Mouse (Mus musculus) left cerebral cortex, adult 11 months (tissue): Measurements from ENCODE around the gene Cfap300.

Source experiments
- DNase-seq: peaks from one replicate; pipeline ENCODE4 v3.0.0; 2022; ENCODE audit warnings: low spot score

The Cfap300 gene

GRCm38 (mm10) chr9:7983665-7984064 is 59.0 kb downstream of the Cfap300 start:
- no peak for DNase-seq

GRCm38 (mm10) chr9:7980162-7980561 is 62.5 kb downstream of the Cfap300 start:
- no peak for DNase-seq

DNA sequence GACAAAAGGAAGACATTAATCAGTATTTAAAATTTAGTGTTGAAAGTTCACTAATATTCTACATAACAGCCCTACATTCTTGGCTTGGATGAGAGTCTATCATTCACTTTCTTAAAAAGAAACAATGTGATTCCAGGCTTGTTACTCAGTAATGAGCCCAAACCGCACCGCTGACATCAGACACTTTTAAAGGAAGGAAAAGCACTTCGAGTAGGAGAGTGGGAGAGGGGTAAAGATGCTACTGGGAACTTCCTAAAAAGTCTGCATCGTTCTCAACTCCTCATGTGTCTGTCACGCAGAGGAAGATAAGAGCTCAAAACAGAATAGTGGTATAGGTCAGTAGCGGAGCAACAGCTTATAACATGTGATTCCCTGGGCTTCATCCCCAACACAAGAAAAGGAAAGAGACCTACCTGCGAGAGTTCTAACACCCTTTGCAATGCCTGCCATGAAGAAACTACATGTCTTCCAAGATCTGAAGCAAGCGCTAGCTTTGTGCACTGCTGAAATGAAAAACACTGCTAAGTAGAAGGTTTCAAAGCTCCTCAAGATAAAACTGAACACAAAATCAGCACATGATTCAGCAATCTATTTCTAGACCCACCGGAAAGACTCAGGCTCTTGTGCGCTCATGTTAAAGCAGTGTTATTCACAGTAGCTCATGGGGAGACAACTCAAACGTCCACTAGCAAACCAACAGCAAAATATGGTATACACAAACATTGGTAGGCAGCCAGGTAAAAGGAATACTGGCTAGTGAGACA is 63.3 kb downstream of the Cfap300 start:
- DNase-seq = no peak

- DNase-seq = no peak
These were observed 64.1 kb downstream of the Cfap300 start for GRCm38 (mm10) chr9:7978502-7978901.

DNA sequence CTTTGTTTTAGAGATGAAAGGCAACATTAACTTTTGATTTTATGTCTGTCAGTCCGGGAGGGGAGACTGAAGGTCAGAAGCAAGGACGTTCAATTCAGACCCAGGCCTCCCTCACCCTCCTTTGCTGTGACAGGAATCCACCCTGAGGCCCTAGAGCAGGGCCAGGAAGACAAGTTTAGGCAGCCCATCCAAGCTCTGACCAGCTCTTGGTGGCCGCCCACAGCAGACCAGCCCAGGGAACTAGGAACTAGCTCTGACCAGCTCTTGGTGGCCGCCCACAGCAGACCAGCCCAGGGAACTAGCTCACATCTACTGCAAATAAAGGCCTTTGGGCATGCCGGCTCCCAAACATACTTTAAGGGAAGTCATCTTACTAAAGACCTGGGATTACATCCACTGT is 65.0 kb downstream of the Cfap300 start:
- no peak for DNase-seq

GRCm38 (mm10) chr9:7971993-7972392 is 70.6 kb downstream of the Cfap300 start:
- no peak for DNase-seq
